14 mouse cellular contexts compared by ENCODE assay signal in genomic region chr6:48529261-48529660, GRCm38 (mm10). TPM values are rescaled to one million over a fixed set of nuclear protein-coding genes. Genes with fewer than 3 reads are reported as not detected.
DNase-seq lines count a peak whose midpoint lies in the region; ATAC-seq and TF ChIP-seq lines count a peak whose summit lies in the region.
"Had no signal": no experiment of that assay in that cellular context is flagged by ENCODE, and none has a peak within 500 bp of the region (broad histone marks: within the 10 kb centered on the region; RNA-seq: fewer than 3 reads in every experiment).

No protein-coding gene starts in this region.

- no peaks in the 10 kb centered on the region for H3K4me1 ChIP-seq in hindbrain, postnatal 0 days (ENCODE audit: insufficient read depth, low read length)
- H3K4me1 ChIP-seq in hindbrain, embryonic 10.5 days (replicated peaks): no peaks in the 10 kb centered on the region
- H3K4me1 ChIP-seq in thymus, adult 2 months (replicated peaks; ENCODE audit: control insufficient read depth, insufficient read depth, low read length): no peaks in the 10 kb centered on the region
- no peaks in the 10 kb centered on the region for H3K4me1 ChIP-seq in stomach, postnatal 0 days (replicated peaks; ENCODE audit: control insufficient read depth, insufficient read depth)
- no peaks in the 10 kb centered on the region for H3K4me1 ChIP-seq in forebrain, embryonic 13.5 days
- H3K4me1 ChIP-seq: embryonic facial prominence, embryonic 15.5 days; forebrain, embryonic 12.5 days; neural tube, embryonic 13.5 days had no signal

- H3K27me3 ChIP-seq in hindbrain, postnatal 0 days (ENCODE audit: insufficient read depth, low read length): no peaks in the 10 kb centered on the region
- H3K27me3 ChIP-seq in hindbrain, embryonic 10.5 days (ENCODE audit: insufficient read depth, poor library complexity, severe bottlenecking): no peaks in the 10 kb centered on the region
- no peaks in the 10 kb centered on the region for H3K27me3 ChIP-seq in thymus, adult 2 months (ENCODE audit: control insufficient read depth, insufficient read depth, low read length)
- no peaks in the 10 kb centered on the region for H3K27me3 ChIP-seq in stomach, postnatal 0 days (ENCODE audit: control insufficient read depth, insufficient read depth, low read length)
- H3K27me3 ChIP-seq in forebrain, embryonic 13.5 days: no peaks in the 10 kb centered on the region
- H3K27me3 ChIP-seq: embryonic facial prominence, embryonic 15.5 days; forebrain, embryonic 12.5 days; neural tube, embryonic 13.5 days had no signal

- ATAC-seq in hindbrain, postnatal 0 days: no peak
- ATAC-seq in stomach, postnatal 0 days (ENCODE audit: low FRiP score, low TSS enrichment): no peak
- ATAC-seq in forebrain, embryonic 13.5 days: no peak

- H3K4me3 ChIP-seq in hindbrain, postnatal 0 days (ENCODE audit: low read length): no peak overlapping the region
- H3K4me3 ChIP-seq in hindbrain, embryonic 10.5 days: no peak overlapping the region
- no peak overlapping the region for H3K4me3 ChIP-seq in thymus, adult 2 months (ENCODE audit: control insufficient read depth, insufficient read depth, low read length)
- no peak overlapping the region for H3K4me3 ChIP-seq in stomach, postnatal 0 days (ENCODE audit: low read depth, low read length)
- no peak overlapping the region for H3K4me3 ChIP-seq in forebrain, embryonic 13.5 days
- H3K4me3 ChIP-seq: embryonic facial prominence, embryonic 15.5 days; forebrain, embryonic 12.5 days; heart, adult 2 months; megakaryocyte, embryonic 14.5 days; neural tube, embryonic 13.5 days had no signal

- no peak for TF ChIP-seq POLR2A in thymus, adult 2 months (IDR thresholded peaks at IDR 0.05; ENCODE audit: control insufficient read depth, extremely low read depth, insufficient read depth, low read length, poor library complexity)
- no peak for TF ChIP-seq POLR2A in brain, embryonic 14.5 days (IDR thresholded peaks at IDR 0.05; ENCODE audit: borderline replicate concordance, extremely low read depth, insufficient read depth, insufficient read length, poor library complexity, severe bottlenecking)

- H3K4me2 ChIP-seq in hindbrain, postnatal 0 days (ENCODE audit: low read depth, low read length): no peak overlapping the region
- no peak overlapping the region for H3K4me2 ChIP-seq in stomach, postnatal 0 days (replicated peaks; ENCODE audit: low read depth)
- no peak overlapping the region for H3K4me2 ChIP-seq in forebrain, embryonic 13.5 days
- H3K4me2 ChIP-seq: embryonic facial prominence, embryonic 15.5 days; forebrain, embryonic 12.5 days; neural tube, embryonic 13.5 days had no signal

- no peak overlapping the region for H3K27ac ChIP-seq in hindbrain, postnatal 0 days
- H3K27ac ChIP-seq in hindbrain, embryonic 10.5 days: no peak overlapping the region
- H3K27ac ChIP-seq in thymus, adult 2 months (ENCODE audit: control insufficient read depth, insufficient read depth, low read length): no peak overlapping the region
- no peak overlapping the region for H3K27ac ChIP-seq in stomach, postnatal 0 days (replicated peaks)
- no peak overlapping the region for H3K27ac ChIP-seq in forebrain, embryonic 13.5 days
- H3K27ac ChIP-seq: embryonic facial prominence, embryonic 15.5 days; forebrain, embryonic 12.5 days; heart, adult 2 months; neural tube, embryonic 13.5 days had no signal

- DNase-seq in hindbrain, postnatal 0 days (ENCODE audit: low spot score): no peak
- DNase-seq in hindbrain, embryonic 10.5 days (ENCODE audit: low spot score): no peak
- no peak for DNase-seq in thymus, adult 2 months
- no peak for DNase-seq in thymus, postnatal 10 days (ENCODE audit: low spot score in 2 of 2)
- DNase-seq in brain, embryonic 14.5 days (ENCODE audit: low read depth): no peak
- no peak for DNase-seq in stomach, postnatal 0 days (ENCODE audit: low spot score)
- no peak for DNase-seq in cerebellum, adult 11-12 months
- DNase-seq: heart, adult 2 months; lung, adult 2 months had no signal

- H3K9ac ChIP-seq in hindbrain, postnatal 0 days (replicated peaks; ENCODE audit: low read length): no peak overlapping the region
- no peak overlapping the region for H3K9ac ChIP-seq in stomach, postnatal 0 days (ENCODE audit: low read length)
- H3K9ac ChIP-seq in forebrain, embryonic 13.5 days: no peak overlapping the region
- H3K9ac ChIP-seq: embryonic facial prominence, embryonic 15.5 days; forebrain, embryonic 12.5 days; neural tube, embryonic 13.5 days had no signal

- H3K36me3 ChIP-seq in hindbrain, postnatal 0 days (ENCODE audit: insufficient read depth, low read length): peaks cover 8% of the 10 kb centered on the region; the same call in 1 of the 2 replicates
- peaks cover 45% of the 10 kb centered on the region for H3K36me3 ChIP-seq in hindbrain, embryonic 10.5 days
- no peaks in the 10 kb centered on the region for H3K36me3 ChIP-seq in thymus, adult 2 months (ENCODE audit: control insufficient read depth, insufficient read depth, low read length)
- H3K36me3 ChIP-seq in stomach, postnatal 0 days (ENCODE audit: control insufficient read depth, insufficient read depth, low read length): peaks cover 11% of the 10 kb centered on the region; the same call in 1 of the 2 replicates
- H3K36me3 ChIP-seq in forebrain, embryonic 13.5 days (ENCODE audit: poor library complexity, severe bottlenecking): peaks cover 23% of the 10 kb centered on the region
- H3K36me3 ChIP-seq: forebrain, embryonic 12.5 days had no signal

- TF ChIP-seq EP300 in stomach, postnatal 0 days (optimal IDR thresholded peaks at IDR 0.05): no peak

- H3K9me3 ChIP-seq in hindbrain, postnatal 0 days (ENCODE audit: low read length): no peaks in the 10 kb centered on the region
- H3K9me3 ChIP-seq in hindbrain, embryonic 10.5 days: no peaks in the 10 kb centered on the region
- H3K9me3 ChIP-seq in stomach, postnatal 0 days (ENCODE audit: control insufficient read depth, low read length): no peaks in the 10 kb centered on the region
- no peaks in the 10 kb centered on the region for H3K9me3 ChIP-seq in forebrain, embryonic 13.5 days (replicated peaks)
- H3K9me3 ChIP-seq: embryonic facial prominence, embryonic 15.5 days; forebrain, embryonic 12.5 days; megakaryocyte, embryonic 14.5 days; neural tube, embryonic 13.5 days had no signal

- TF ChIP-seq CTCF in hindbrain, postnatal 0 days (IDR thresholded peaks at IDR 0.05; ENCODE audit: low read depth): peak; percentile 38
- 0 out of 2 replicates have a peak, but pooled peaks have one; percentile 17 for TF ChIP-seq CTCF in thymus, adult 2 months (IDR thresholded peaks at IDR 0.05; ENCODE audit: borderline replicate concordance, control insufficient read depth, extremely low read depth, insufficient read depth, low read length, poor library complexity)
- peak; percentile 17; the same call in 1 of the 2 replicates for TF ChIP-seq CTCF in brain, embryonic 14.5 days (IDR thresholded peaks at IDR 0.05; ENCODE audit: borderline replicate concordance, extremely low read depth, insufficient read depth, insufficient read length)
- peak; percentile 54 for TF ChIP-seq CTCF in stomach, postnatal 0 days (IDR thresholded peaks at IDR 0.05; ENCODE audit: low read depth)

- WGBS in hindbrain, postnatal 0 days: 82% methylated on average over 14 of the region's 14 CpGs
- 79% methylated on average over 14 of the region's 14 CpGs for WGBS in hindbrain, embryonic 10.5 days
- 35% methylated on average over 14 of the region's 14 CpGs for WGBS in thymus, adult 2 months
- WGBS in stomach, postnatal 0 days: 83% methylated on average over 14 of the region's 14 CpGs
- 80% methylated on average over 14 of the region's 14 CpGs for WGBS in forebrain, embryonic 13.5 days

RNA-seq across cellular contexts. Expression of gene Atp6v0e2, which starts 8.2 kb away (rescaled TPM):
- total RNA-seq in hindbrain, postnatal 0 days (2014; rRNA removed): 407 and 443 TPM in 2 replicates
- polyA plus RNA-seq in hindbrain, postnatal 0 days (2015; fragmentation: Nextera tagmentation; extraction: Ambion mirVana): 446 and 455 TPM in 2 replicates
- 45.7 and 62.2 TPM in 2 replicates for polyA plus RNA-seq in hindbrain, embryonic 10.5 days (2016; fragmentation: Nextera tagmentation; extraction: Ambion mirVana)
- 3.3 and 4.7 TPM in 2 replicates for polyA plus RNA-seq in thymus, adult 2 months (2012; rRNA removed)
- 220 and 228 TPM in 2 replicates for polyA plus RNA-seq in brain, embryonic 14.5 days (2012; rRNA removed)
- 22.1 and 23.0 TPM in 2 replicates for polyA plus RNA-seq in stomach, postnatal 0 days (2015; fragmentation: Nextera tagmentation; extraction: Ambion mirVana)
- polyA plus RNA-seq in forebrain, embryonic 13.5 days (2015; fragmentation: Nextera tagmentation; extraction: Ambion mirVana): 122 and 137 TPM in 2 replicates

RNA-seq across cellular contexts. Expression of gene Lrrc61, which starts 25.3 kb away (rescaled TPM):
- total RNA-seq in hindbrain, postnatal 0 days (2014; rRNA removed): 32.0 and 50.1 TPM in 2 replicates
- polyA plus RNA-seq in hindbrain, postnatal 0 days (2015; fragmentation: Nextera tagmentation; extraction: Ambion mirVana): 14.2 and 15.7 TPM in 2 replicates
- polyA plus RNA-seq in hindbrain, embryonic 10.5 days (2016; fragmentation: Nextera tagmentation; extraction: Ambion mirVana): 16.9 and 25.2 TPM in 2 replicates
- polyA plus RNA-seq in thymus, adult 2 months (2012; rRNA removed): 41.4 and 58.7 TPM in 2 replicates
- polyA plus RNA-seq in brain, embryonic 14.5 days (2012; rRNA removed): 31.3 and 35.6 TPM in 2 replicates
- 3.9 and 5.6 TPM in 2 replicates for polyA plus RNA-seq in stomach, postnatal 0 days (2015; fragmentation: Nextera tagmentation; extraction: Ambion mirVana)
- 12.5 and 13.4 TPM in 2 replicates for polyA plus RNA-seq in forebrain, embryonic 13.5 days (2015; fragmentation: Nextera tagmentation; extraction: Ambion mirVana)

RNA-seq across cellular contexts. Expression of gene Rarres2, which starts 43.3 kb away (rescaled TPM):
- total RNA-seq in hindbrain, postnatal 0 days (2014; rRNA removed): 2.7 and 4.3 TPM in 2 replicates
- polyA plus RNA-seq in hindbrain, postnatal 0 days (2015; fragmentation: Nextera tagmentation; extraction: Ambion mirVana): 10.0 and 10.4 TPM in 2 replicates
- polyA plus RNA-seq in hindbrain, embryonic 10.5 days (2016; fragmentation: Nextera tagmentation; extraction: Ambion mirVana): 0.42 and 1.9 TPM in 2 replicates
- polyA plus RNA-seq in thymus, adult 2 months (2012; rRNA removed): 17.5 and 28.8 TPM in 2 replicates
- polyA plus RNA-seq in brain, embryonic 14.5 days (2012; rRNA removed): 2.8 and 3.1 TPM in 2 replicates
- 273 and 283 TPM in 2 replicates for polyA plus RNA-seq in stomach, postnatal 0 days (2015; fragmentation: Nextera tagmentation; extraction: Ambion mirVana)
- polyA plus RNA-seq in forebrain, embryonic 13.5 days (2015; fragmentation: Nextera tagmentation; extraction: Ambion mirVana): 1.8 and 2.5 TPM in 2 replicates
